Mouse (Mus musculus): ENCODE data around the gene Phc1. TPM values are rescaled to one million over a fixed set of nuclear protein-coding genes. Genes with fewer than 3 reads are reported as not detected.

Phc1 gene
- polyA plus RNA-seq, 1 experiment, result 198 TPM

DNA sequence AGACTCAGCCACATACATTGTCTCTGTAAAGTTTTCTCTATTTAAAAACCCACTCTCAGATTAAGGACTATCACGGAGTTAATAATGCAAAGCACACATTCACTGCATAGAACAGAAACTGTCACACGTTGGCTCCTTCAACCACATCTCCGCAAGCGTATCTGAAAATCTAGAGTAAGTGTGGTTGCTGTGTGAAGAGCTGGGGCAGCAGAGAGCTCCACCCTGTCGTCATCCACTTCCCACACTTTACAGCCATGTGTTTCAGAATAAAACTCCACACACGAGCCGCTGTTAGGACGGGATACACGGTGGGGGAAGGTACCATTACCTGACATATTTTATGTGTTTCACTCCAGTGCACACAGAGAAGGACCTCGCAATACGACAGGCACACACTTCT is 70.2 kb downstream of the Phc1 start:
- Histone ChIP-seq H3K4me3 (ENCODE audit: control insufficient read depth, low read depth, low read length) (no peak overlapping the region), H3K4me1 (ENCODE audit: control insufficient read depth, insufficient read depth, low read length) (no peaks in the 10 kb centered on the region), H3K36me3 (ENCODE audit: control insufficient read depth, insufficient read depth, low read length) (no peaks in the 10 kb centered on the region), H3K27ac (ENCODE audit: control insufficient read depth, insufficient read depth, low read depth, low read length) (no peak overlapping the region), H3K27me3 (ENCODE audit: control insufficient read depth, insufficient read depth, low read length) (no peaks in the 10 kb centered on the region)
- TF ChIP-seq CTCF (IDR thresholded peaks at IDR 0.05; ENCODE audit: control insufficient read depth, insufficient read depth, insufficient replicate concordance, low read depth, low read length) (no peak), POLR2A (IDR thresholded peaks at IDR 0.05; ENCODE audit: control insufficient read depth, low read depth, low read length) (no peak)

DNA sequence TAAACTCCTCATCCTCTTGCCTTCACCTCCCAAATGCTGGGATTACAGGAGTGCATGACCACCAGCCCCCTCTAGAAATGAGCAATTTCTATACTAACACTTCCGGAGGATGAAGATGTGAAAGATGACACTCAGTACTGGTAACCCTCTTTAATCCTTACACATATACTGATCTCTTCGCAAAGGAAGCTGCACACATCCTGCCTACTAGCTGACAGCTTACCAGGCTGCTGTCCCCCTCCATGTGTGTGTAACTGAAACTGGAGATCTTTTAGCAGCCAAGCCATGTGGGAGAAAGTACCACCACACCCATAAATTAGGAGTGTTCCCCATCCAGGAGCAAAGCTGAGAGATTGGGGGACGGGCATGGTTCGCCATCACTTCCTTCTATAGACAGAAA is 71.2 kb downstream of the Phc1 start:
- no peak overlapping the region for H3K27ac ChIP-seq (ENCODE audit: control insufficient read depth, insufficient read depth, low read depth, low read length)
- no peak overlapping the region for H3K4me3 ChIP-seq (ENCODE audit: control insufficient read depth, low read depth, low read length)
- no peaks in the 10 kb centered on the region for H3K36me3 ChIP-seq (ENCODE audit: control insufficient read depth, insufficient read depth, low read length)
- TF ChIP-seq CTCF (IDR thresholded peaks at IDR 0.05; ENCODE audit: control insufficient read depth, insufficient read depth, insufficient replicate concordance, low read depth, low read length) (no peak), POLR2A (IDR thresholded peaks at IDR 0.05; ENCODE audit: control insufficient read depth, low read depth, low read length) (no peak)
- no peaks in the 10 kb centered on the region for H3K4me1 ChIP-seq (ENCODE audit: control insufficient read depth, insufficient read depth, low read length)
- H3K27me3 ChIP-seq (ENCODE audit: control insufficient read depth, insufficient read depth, low read length), result no peaks in the 10 kb centered on the region

DNA sequence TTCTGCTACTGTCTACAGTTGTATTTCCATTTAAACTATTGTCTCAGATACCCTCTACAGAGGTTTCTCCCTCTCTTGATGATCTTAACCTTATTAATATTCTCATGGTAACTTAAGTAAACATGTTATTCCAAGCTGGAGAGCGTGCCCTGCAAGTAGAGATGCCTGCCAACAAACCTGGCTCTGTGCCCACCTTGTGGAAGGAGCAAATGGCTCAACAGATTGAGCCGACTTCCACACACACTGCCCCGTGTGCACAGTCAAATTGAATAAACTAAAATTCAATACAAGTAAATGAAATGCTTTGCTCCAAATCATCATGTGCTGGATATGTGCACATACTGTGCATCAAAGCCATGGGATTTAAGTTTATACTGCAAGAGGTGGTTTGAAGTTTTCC is 71.8 kb downstream of the Phc1 start:
- Histone ChIP-seq H3K36me3 (ENCODE audit: control insufficient read depth, insufficient read depth, low read length) (no peaks in the 10 kb centered on the region), H3K27me3 (ENCODE audit: control insufficient read depth, insufficient read depth, low read length) (no peaks in the 10 kb centered on the region), H3K4me3 (ENCODE audit: control insufficient read depth, low read depth, low read length) (no peak overlapping the region), H3K4me1 (ENCODE audit: control insufficient read depth, insufficient read depth, low read length) (no peaks in the 10 kb centered on the region), H3K27ac (ENCODE audit: control insufficient read depth, insufficient read depth, low read depth, low read length) (no peak overlapping the region)
- TF ChIP-seq CTCF (IDR thresholded peaks at IDR 0.05; ENCODE audit: control insufficient read depth, insufficient read depth, insufficient replicate concordance, low read depth, low read length) (no peak), POLR2A (IDR thresholded peaks at IDR 0.05; ENCODE audit: control insufficient read depth, low read depth, low read length) (no peak)

Other genes starting within 250 kb of the Phc1 start
- 0.16 and 0.18 TPM in 2 replicates for gene Klrg1, start 57.7 kb downstream of the Phc1 start, polyA plus RNA-seq (2012; rRNA removed)
- 19.8 and 24.3 TPM in 2 replicates for gene M6pr, start 31.8 kb downstream of the Phc1 start, polyA plus RNA-seq (2012; rRNA removed)
- 97.7 and 114 TPM in 2 replicates for gene Rimklb, start 158.2 kb upstream of the Phc1 start, polyA plus RNA-seq (2012; rRNA removed)
- 6.5 and 13.1 TPM in 2 replicates for gene Mfap5, start 165.3 kb upstream of the Phc1 start, polyA plus RNA-seq (2012; rRNA removed)
- not detected in 2 replicates for gene Aicda, start 213.2 kb upstream of the Phc1 start, polyA plus RNA-seq (2012; rRNA removed)

Measured in testis, adult 2 months (tissue).